Mouse (Mus musculus): ENCODE measurements around the gene Gabpb1. TPM values are rescaled to one million over a fixed set of nuclear protein-coding genes. Genes with fewer than 3 reads are reported as not detected.

Gene Gabpb1
- polyA plus RNA-seq, 1 experiment from 2014 or later, result 33.1 TPM

- Histone ChIP-seq H3K9ac (ENCODE audit: low read depth, low read length) (no peak overlapping the region), H3K27ac (ENCODE audit: low read length) (peak overlapping the region; percentile 37; the same call in 1 of the 2 replicates), H3K4me3 (ENCODE audit: low read length) (no peak overlapping the region), H3K4me2 (ENCODE audit: low read depth, low read length) (no peak overlapping the region), H3K36me3 (ENCODE audit: control insufficient read depth, insufficient read depth, low read length) (no peaks in the 10 kb centered on the region; the same call in 1 of the 2 replicates), H3K9me3 (ENCODE audit: control insufficient read depth, low read length) (peaks cover 3% of the 10 kb centered on the region; the same call in 1 of the 2 replicates), H3K27me3 (replicated peaks; ENCODE audit: control insufficient read depth, insufficient read depth, low read length) (no peaks in the 10 kb centered on the region), H3K4me1 (ENCODE audit: control insufficient read depth, insufficient read depth, low read length) (no peaks in the 10 kb centered on the region)
- 53% methylated on average over 2 of the region's 2 CpGs for WGBS
- ATAC-seq, result no peak
Measured at GRCm38 (mm10) chr2:126682333-126682732, 6.2 kb upstream of the Gabpb1 start.

GRCm38 (mm10) chr2:126677366-126677765 lies 1.2 kb upstream of the Gabpb1 start:
- H3K9ac ChIP-seq (ENCODE audit: low read depth, low read length), result no peak overlapping the region
- 88% methylated on average over 1 of the region's 1 CpGs for WGBS
- no peaks in the 10 kb centered on the region for H3K9me3 ChIP-seq (ENCODE audit: control insufficient read depth, low read length)
- peaks cover 17% of the 10 kb centered on the region for H3K4me1 ChIP-seq (ENCODE audit: control insufficient read depth, insufficient read depth, low read length)
- no peaks in the 10 kb centered on the region for H3K27me3 ChIP-seq (replicated peaks; ENCODE audit: control insufficient read depth, insufficient read depth, low read length)
- no peak overlapping the region for H3K27ac ChIP-seq (ENCODE audit: low read length)
- H3K4me2 ChIP-seq (ENCODE audit: low read depth, low read length), result no peak overlapping the region
- no peak overlapping the region for H3K4me3 ChIP-seq (ENCODE audit: low read length)
- no peak for ATAC-seq
- no peaks in the 10 kb centered on the region for H3K36me3 ChIP-seq (ENCODE audit: control insufficient read depth, insufficient read depth, low read length)

- Histone ChIP-seq H3K4me3 (ENCODE audit: low read length) (peak overlapping the region; percentile 97), H3K27ac (ENCODE audit: low read length) (peak overlapping the region; percentile 100), H3K9ac (ENCODE audit: low read depth, low read length) (peak overlapping the region; percentile 99), H3K27me3 (replicated peaks; ENCODE audit: control insufficient read depth, insufficient read depth, low read length) (no peaks in the 10 kb centered on the region), H3K36me3 (ENCODE audit: control insufficient read depth, insufficient read depth, low read length) (no peaks in the 10 kb centered on the region), H3K9me3 (ENCODE audit: control insufficient read depth, low read length) (no peaks in the 10 kb centered on the region), H3K4me1 (ENCODE audit: control insufficient read depth, insufficient read depth, low read length) (peaks cover 22% of the 10 kb centered on the region), H3K4me2 (ENCODE audit: low read depth, low read length) (peak overlapping the region; percentile 70)
- under 1% methylated on average over 99 of the region's 99 CpGs for WGBS
- ATAC-seq, result peak; percentile 92
Measured at GRCm38 (mm10) chr2:126675169-126676121, 692 bp downstream of the Gabpb1 start.

- peaks cover 22% of the 10 kb centered on the region for H3K4me1 ChIP-seq (ENCODE audit: control insufficient read depth, insufficient read depth, low read length)
- peak overlapping the region; percentile 97 for H3K4me3 ChIP-seq (ENCODE audit: low read length)
- H3K36me3 ChIP-seq (ENCODE audit: control insufficient read depth, insufficient read depth, low read length), result no peaks in the 10 kb centered on the region
- peak; percentile 69 for ATAC-seq
- peak overlapping the region; percentile 73 for H3K4me2 ChIP-seq (ENCODE audit: low read depth, low read length)
- no peaks in the 10 kb centered on the region for H3K27me3 ChIP-seq (replicated peaks; ENCODE audit: control insufficient read depth, insufficient read depth, low read length)
- H3K27ac ChIP-seq (ENCODE audit: low read length), result peak overlapping the region; percentile 100
- peak overlapping the region; percentile 99 for H3K9ac ChIP-seq (ENCODE audit: low read depth, low read length)
- WGBS, result under 1% methylated on average over 54 of the region's 77 CpGs
- no peaks in the 10 kb centered on the region for H3K9me3 ChIP-seq (ENCODE audit: control insufficient read depth, low read length)
Measured at GRCm38 (mm10) chr2:126674441-126675168, 1.5 kb downstream of the Gabpb1 start.

- no peaks in the 10 kb centered on the region for H3K36me3 ChIP-seq (ENCODE audit: control insufficient read depth, insufficient read depth, low read length)
- H3K4me3 ChIP-seq (ENCODE audit: low read length), result peak overlapping the region; percentile 97
- ATAC-seq, result no peak
- H3K4me1 ChIP-seq (ENCODE audit: control insufficient read depth, insufficient read depth, low read length), result peaks cover 22% of the 10 kb centered on the region
- H3K9ac ChIP-seq (ENCODE audit: low read depth, low read length), result peak overlapping the region; percentile 99
- H3K4me2 ChIP-seq (ENCODE audit: low read depth, low read length), result peak overlapping the region; percentile 73
- H3K27me3 ChIP-seq (replicated peaks; ENCODE audit: control insufficient read depth, insufficient read depth, low read length), result no peaks in the 10 kb centered on the region
- 56% methylated on average over 13 of the region's 13 CpGs for WGBS
- peak overlapping the region; percentile 100 for H3K27ac ChIP-seq (ENCODE audit: low read length)
- no peaks in the 10 kb centered on the region for H3K9me3 ChIP-seq (ENCODE audit: control insufficient read depth, low read length)
Measured at GRCm38 (mm10) chr2:126673317-126674242, 2.6 kb downstream of the Gabpb1 start.

GRCm38 (mm10) chr2:126668621-126669252 lies 7.4 kb downstream of the Gabpb1 start:
- Histone ChIP-seq H3K27ac (ENCODE audit: low read length) (peak overlapping the region; percentile 47), H3K4me3 (ENCODE audit: low read length) (no peak overlapping the region), H3K9ac (ENCODE audit: low read depth, low read length) (no peak overlapping the region), H3K36me3 (ENCODE audit: control insufficient read depth, insufficient read depth, low read length) (no peaks in the 10 kb centered on the region), H3K9me3 (ENCODE audit: control insufficient read depth, low read length) (no peaks in the 10 kb centered on the region), H3K27me3 (replicated peaks; ENCODE audit: control insufficient read depth, insufficient read depth, low read length) (no peaks in the 10 kb centered on the region), H3K4me1 (ENCODE audit: control insufficient read depth, insufficient read depth, low read length) (peaks cover 16% of the 10 kb centered on the region), H3K4me2 (ENCODE audit: low read depth, low read length) (no peak overlapping the region; the same call in 1 of the 2 replicates)
- ATAC-seq, result peak; percentile 88
- 78% methylated on average over 5 of the region's 5 CpGs for WGBS

GRCm38 (mm10) chr2:126665984-126666383 lies 10.2 kb downstream of the Gabpb1 start:
- 87% methylated on average over 3 of the region's 3 CpGs for WGBS
- H3K4me3 ChIP-seq (ENCODE audit: low read length), result no peak overlapping the region
- no peak overlapping the region for H3K27ac ChIP-seq (ENCODE audit: low read length)
- no peaks in the 10 kb centered on the region for H3K4me1 ChIP-seq (ENCODE audit: control insufficient read depth, insufficient read depth, low read length)
- ATAC-seq, result no peak
- H3K36me3 ChIP-seq (ENCODE audit: control insufficient read depth, insufficient read depth, low read length), result no peaks in the 10 kb centered on the region
- H3K27me3 ChIP-seq (replicated peaks; ENCODE audit: control insufficient read depth, insufficient read depth, low read length), result no peaks in the 10 kb centered on the region
- H3K9ac ChIP-seq (ENCODE audit: low read depth, low read length), result no peak overlapping the region
- H3K4me2 ChIP-seq (ENCODE audit: low read depth, low read length), result no peak overlapping the region
- no peaks in the 10 kb centered on the region for H3K9me3 ChIP-seq (ENCODE audit: control insufficient read depth, low read length)

GRCm38 (mm10) chr2:126663481-126663880 lies 12.7 kb downstream of the Gabpb1 start:
- Histone ChIP-seq H3K9ac (ENCODE audit: low read depth, low read length) (no peak overlapping the region), H3K36me3 (ENCODE audit: control insufficient read depth, insufficient read depth, low read length) (no peaks in the 10 kb centered on the region), H3K27ac (ENCODE audit: low read length) (no peak overlapping the region), H3K4me3 (ENCODE audit: low read length) (no peak overlapping the region), H3K4me2 (ENCODE audit: low read depth, low read length) (no peak overlapping the region), H3K9me3 (ENCODE audit: control insufficient read depth, low read length) (no peaks in the 10 kb centered on the region), H3K27me3 (replicated peaks; ENCODE audit: control insufficient read depth, insufficient read depth, low read length) (no peaks in the 10 kb centered on the region), H3K4me1 (ENCODE audit: control insufficient read depth, insufficient read depth, low read length) (no peaks in the 10 kb centered on the region)
- ATAC-seq, result peak; percentile 34; the same call in 1 of the 2 replicates
- 60% methylated on average over 4 of the region's 4 CpGs for WGBS
